Mouse (Mus musculus) CH12.LX (cell line): ENCODE data around the gene Fam50a. TPM values are rescaled to one million over a fixed set of nuclear protein-coding genes. Genes with fewer than 3 reads are reported as not detected.

Experiments
- DNase-seq: peaks from one replicate; pipeline ENCODE4 v3.0.0-alpha.2; 2013; ENCODE audit errors: extremely low read depth
- H3K27ac ChIP-seq: 2 replicates; pipeline ENCODE4 v1.5.1; 2012; ENCODE audit warnings: low read depth, mild to moderate bottlenecking, control low read depth, moderate library complexity; ENCODE audit not compliant: insufficient read depth
- H3K27me3 ChIP-seq: replicated peaks from 2 replicates; pipeline ENCODE3; 2012; ENCODE audit warnings: inconsistent platforms
- H3K36me3 ChIP-seq, 2 experiments: replicated peaks in 1 of 2; 2 replicates each; pipeline versions ENCODE3 to v1.6.1; 2012; ENCODE audit warnings: inconsistent platforms in 1 of 2, low read length in 1 of 2, mild to moderate bottlenecking in 1 of 2, mixed read lengths in 1 of 2, moderate library complexity in 1 of 2; ENCODE audit not compliant: control insufficient read depth in 1 of 2, insufficient read depth in 1 of 2
- H3K4me1 ChIP-seq, 2 experiments: 2 replicates each; pipeline ENCODE4 v1.6.1; 2012; ENCODE audit warnings: inconsistent platforms in 1 of 2, moderate library complexity in 1 of 2; ENCODE audit not compliant: insufficient read depth in 2 of 2, control insufficient read depth in 1 of 2
- H3K4me2 ChIP-seq: 2 replicates; pipeline ENCODE4 v1.6.1; 2012; ENCODE audit warnings: low read depth, mild to moderate bottlenecking, control low read depth; ENCODE audit not compliant: poor library complexity, insufficient read depth, severe bottlenecking
- H3K4me3 ChIP-seq, 3 experiments: fragments of 150-350 bp in 1 of 3; sonication (generic) in 1 of 3; replicated peaks in 1 of 3; 2 replicates each; pipeline versions ENCODE3 to v1.5.1; 2011 to 2012; ENCODE audit warnings: low read depth in 2 of 3, low read length in 2 of 3, mild to moderate bottlenecking in 2 of 3, moderate library complexity in 2 of 3, control low read depth in 1 of 3, improper control_type of control experiment in 1 of 3, inconsistent platforms in 1 of 3, mixed read lengths in 1 of 3; ENCODE audit not compliant: poor library complexity in 1 of 3
- H3K79me2 ChIP-seq: replicated peaks from 2 replicates; pipeline ENCODE4 v1.6.1; 2012; ENCODE audit warnings: mild to moderate bottlenecking, moderate library complexity; ENCODE audit not compliant: control insufficient read depth, poor library complexity, insufficient read depth, severe bottlenecking; ENCODE audit errors: extremely low read depth
- H3K9ac ChIP-seq: 2 replicates; pipeline ENCODE4 v1.6.1; 2012; ENCODE audit warnings: low read depth, mild to moderate bottlenecking, control low read depth, moderate library complexity; ENCODE audit not compliant: insufficient read depth
- H3K9me3 ChIP-seq: replicated peaks from 2 replicates; pipeline ENCODE3; 2012; ENCODE audit warnings: low read length, inconsistent platforms, mixed read lengths
- CHD1 ChIP-seq: IDR thresholded peaks from 2 replicates; pipeline ENCODE4 v1.6.1; 2012; ENCODE audit warnings: low read depth, low read length, improper control_type of control experiment, inconsistent platforms
- CHD2 ChIP-seq: IDR thresholded peaks from 2 replicates; pipeline ENCODE4 v1.6.1; 2011; ENCODE audit warnings: low read length, improper control_type of control experiment
- CTCF ChIP-seq, 2 experiments: IDR thresholded peaks in 1 of 2; conservative IDR thresholded peaks in 1 of 2; 2 replicates each; pipeline ENCODE4 v1.5.1; 2011 to 2012; ENCODE audit warnings: low read depth in 2 of 2, low read length in 2 of 2, improper control_type of control experiment in 1 of 2, inconsistent platforms in 1 of 2, mild to moderate bottlenecking in 1 of 2, moderate library complexity in 1 of 2
- E2F4 ChIP-seq: IDR thresholded peaks from 2 replicates; pipeline ENCODE4 v1.6.1; 2011; ENCODE audit warnings: low read depth, low read length, improper control_type of control experiment; ENCODE audit not compliant: insufficient replicate concordance
- EP300 ChIP-seq: IDR thresholded peaks from 2 replicates; pipeline ENCODE4 v1.6.1; 2011; ENCODE audit warnings: low read length, improper control_type of control experiment
- ETS1 ChIP-seq: conservative IDR thresholded peaks from 2 replicates; pipeline ENCODE4 v1.6.1; 2012; ENCODE audit warnings: low read depth, mild to moderate bottlenecking, inconsistent platforms, low read length, improper control_type of control experiment, moderate library complexity
- GABPA ChIP-seq: IDR thresholded peaks from 2 replicates; pipeline ENCODE4 v1.6.1; 2012; ENCODE audit warnings: low read depth, low read length, improper control_type of control experiment, inconsistent platforms; ENCODE audit not compliant: insufficient replicate concordance
- HCFC1 ChIP-seq: IDR thresholded peaks from 2 replicates; pipeline ENCODE4 v1.6.1; 2012; ENCODE audit warnings: low read depth, mild to moderate bottlenecking, inconsistent platforms, low read length, improper control_type of control experiment
- IRF4 ChIP-seq: IDR thresholded peaks from 2 replicates; pipeline ENCODE4 v1.6.1; 2014; ENCODE audit warnings: low read depth, mild to moderate bottlenecking, inconsistent platforms, low read length, improper control_type of control experiment
- JUN ChIP-seq: IDR thresholded peaks from 2 replicates; pipeline ENCODE4 v1.6.1; 2011; ENCODE audit warnings: low read depth, mild to moderate bottlenecking, low read length, improper control_type of control experiment, moderate library complexity; ENCODE audit not compliant: insufficient read depth
- JUND ChIP-seq: conservative IDR thresholded peaks from 2 replicates; pipeline ENCODE4 v1.6.1; 2011; ENCODE audit warnings: low read depth, low read length, improper control_type of control experiment
- KAT2A ChIP-seq: IDR thresholded peaks from 2 replicates; pipeline ENCODE4 v1.6.1; 2012; ENCODE audit warnings: low read length, improper control_type of control experiment, inconsistent platforms; ENCODE audit not compliant: insufficient replicate concordance
- MAFK ChIP-seq: IDR thresholded peaks from 2 replicates; pipeline ENCODE4 v1.6.1; 2011; ENCODE audit warnings: low read length, improper control_type of control experiment; ENCODE audit not compliant: insufficient replicate concordance
- MAX ChIP-seq: IDR thresholded peaks from 2 replicates; pipeline ENCODE4 v1.6.1; 2011; ENCODE audit warnings: low read length, improper control_type of control experiment
- MEF2A ChIP-seq: IDR thresholded peaks from 2 replicates; pipeline ENCODE4 v1.6.1; 2014; ENCODE audit warnings: low read depth, mild to moderate bottlenecking, inconsistent platforms, low read length, improper control_type of control experiment, borderline replicate concordance
- MXI1 ChIP-seq: IDR thresholded peaks from 2 replicates; pipeline ENCODE4 v1.6.1; 2011; ENCODE audit warnings: mild to moderate bottlenecking, low read depth, low read length, improper control_type of control experiment
- MYC ChIP-seq: IDR thresholded peaks from 2 replicates; pipeline ENCODE4 v1.6.1; 2011; ENCODE audit warnings: low read depth, mild to moderate bottlenecking, improper control_type of control experiment, low read length
- NRF1 ChIP-seq: IDR thresholded peaks from 2 replicates; pipeline ENCODE4 v1.6.1; 2014; ENCODE audit warnings: low read depth, mild to moderate bottlenecking, inconsistent platforms, low read length, improper control_type of control experiment, moderate library complexity
- POLR2A ChIP-seq: IDR thresholded peaks from 2 replicates; pipeline ENCODE4 v1.6.1; 2011; ENCODE audit warnings: low read depth, mild to moderate bottlenecking, improper control_type of control experiment, low read length
- POLR2AphosphoS2 ChIP-seq: IDR thresholded peaks from 2 replicates; pipeline ENCODE4 v1.6.1; 2011; ENCODE audit warnings: low read depth, low read length, improper control_type of control experiment
- RAD21 ChIP-seq: IDR thresholded peaks from 2 replicates; pipeline ENCODE4 v1.6.1; 2011; ENCODE audit warnings: low read depth, mild to moderate bottlenecking, low read length, improper control_type of control experiment, moderate library complexity
- RCOR1 ChIP-seq: conservative IDR thresholded peaks from 2 replicates; pipeline ENCODE4 v1.6.1; 2012; ENCODE audit warnings: low read depth, mild to moderate bottlenecking, inconsistent platforms, low read length, improper control_type of control experiment
- SIN3A ChIP-seq: IDR thresholded peaks from 2 replicates; pipeline ENCODE4 v1.6.1; 2012; ENCODE audit warnings: low read length, improper control_type of control experiment, inconsistent platforms
- TBP ChIP-seq: conservative IDR thresholded peaks from 2 replicates; pipeline ENCODE4 v1.6.1; 2011; ENCODE audit warnings: low read depth, low read length, improper control_type of control experiment
- USF1 ChIP-seq: IDR thresholded peaks from 2 replicates; pipeline ENCODE4 v1.6.1; 2014; ENCODE audit warnings: low read depth, mild to moderate bottlenecking, inconsistent platforms, low read length, improper control_type of control experiment
- ZC3H11A ChIP-seq: IDR thresholded peaks from 2 replicates; pipeline ENCODE4 v1.6.1; 2012; ENCODE audit warnings: low read depth, mild to moderate bottlenecking, inconsistent platforms, low read length, improper control_type of control experiment
- ZMIZ1 ChIP-seq: IDR thresholded peaks from 2 replicates; pipeline ENCODE4 v1.6.1; 2012; ENCODE audit warnings: low read depth, mild to moderate bottlenecking, inconsistent platforms, low read length, improper control_type of control experiment
- ZNF384 ChIP-seq: IDR thresholded peaks from 2 replicates; pipeline ENCODE4 v1.6.1; 2012; ENCODE audit warnings: low read depth, low read length, improper control_type of control experiment, inconsistent platforms
- dilution Hi-C: fragments of 300-500 bp; cut with MboI; formaldehyde crosslinking; loops from 2 replicates; pipeline ENCODE4 v1.14.3; 2020; ENCODE audit warnings: low sequenced_read_pairs; ENCODE audit not compliant: extremely low pct_unique_long_range_greater_than_20kb, extremely low pct_ligation_motif_present
- in situ Hi-C: fragments of 300-500 bp; cut with MboI; formaldehyde crosslinking; loops from 3 replicates; pipeline ENCODE4 v1.14.3; 2019; ENCODE audit warnings: low sequenced_read_pairs, low pct_ligation_motif_present, low pct_unique_long_range_greater_than_20kb, mixed read lengths
- polyA plus RNA-seq: library from polyadenylated mRNA; unstranded; fragments of >175 nt; gene quantifications from 2 replicates; pipeline ENCODE4 v1.2.1, GENCODE M21; 2012; ENCODE audit warnings: low read depth; ENCODE audit not compliant: insufficient read length
- total RNA-seq, 2 experiments: library from RNA; depleted of rRNA; stranded (reverse); fragments of 300-350 nt in 1 of 2; fragments of >200 nt in 1 of 2; gene quantifications; 2 replicates each; pipeline ENCODE4 v1.2.3; 2012 to 2014

Fam50a gene
- total and polyA plus RNA-seq, 3 experiments, result 8.3 to 47.0 (median 30.4) TPM

- H3K4me3 ChIP-seq, result peak overlapping the region; percentile 66 to 91 (median 88)
- dilution Hi-C loops, result no loop called here
- peaks cover 16% of the 10 kb centered on the region for H3K79me2 ChIP-seq
- no peak overlapping the region for H3K4me2 ChIP-seq
- no peak overlapping the region; the same call in 1 of the 2 replicates for H3K27ac ChIP-seq
- H3K36me3 ChIP-seq, result peaks cover 14 to 19% of the 10 kb centered on the region in 2 experiments
- peak; percentile 52 for DNase-seq
- H3K4me1 ChIP-seq, result peaks cover 0 to 14% of the 10 kb centered on the region in 2 experiments; a peak in 2 of 4 replicates
- TF ChIP-seq ETS1 (no peak), CHD1 (peak; percentile 64; the same call in 1 of the 2 replicates), RAD21 (no peak), POLR2AphosphoS2 (peak; percentile 20; the same call in 1 of the 2 replicates), IRF4 (no peak), MYC (peak; percentile 86; the same call in 1 of the 2 replicates), CTCF (conservative IDR thresholded peaks at IDR 0.05 in 1 of 2, IDR thresholded peaks at IDR 0.05 in 1 of 2; ENCODE audit: low read depth in 2 of 2, low read length in 2 of 2) (no peak), SIN3A (no peak; the same call in 1 of the 2 replicates), MEF2A (no peak), MXI1 (no peak), MAX (peak; percentile 45; the same call in 1 of the 2 replicates), RCOR1 (no peak), HCFC1 (no peak), ZC3H11A (no peak), NRF1 (no peak), TBP (no peak), USF1 (no peak), ZMIZ1 (no peak), MAFK (no peak), GABPA (no peak), EP300 (no peak), KAT2A (no peak), JUN (no peak), CHD2 (no peak), ZNF384 (no peak), POLR2A (peak; percentile 1; the same call in 1 of the 2 replicates), E2F4 (no peak), JUND (no peak)
- TF ChIP-seq, all 38 proteins: peak for 5
- Histone ChIP-seq H3K27me3 (no peaks in the 10 kb centered on the region), H3K9me3 (no peaks in the 10 kb centered on the region), H3K9ac (peak overlapping the region; percentile 96)
- in situ Hi-C loops, result no loop called here
These were observed 41.8 kb upstream of the Fam50a start for GRCm38 (mm10) chrX:74270902-74271551.
